Mouse (Mus musculus): ENCODE data around the gene Ift22.
A peak's percentile ranks its signal among the peaks of the same experiment; 100 is the strongest.
"Not testable (repeated sequence)": the region's sequence is repeated elsewhere in the genome, so short reads cannot be mapped to it uniquely, and the experiment has no call there.

The Ift22 gene

DNA sequence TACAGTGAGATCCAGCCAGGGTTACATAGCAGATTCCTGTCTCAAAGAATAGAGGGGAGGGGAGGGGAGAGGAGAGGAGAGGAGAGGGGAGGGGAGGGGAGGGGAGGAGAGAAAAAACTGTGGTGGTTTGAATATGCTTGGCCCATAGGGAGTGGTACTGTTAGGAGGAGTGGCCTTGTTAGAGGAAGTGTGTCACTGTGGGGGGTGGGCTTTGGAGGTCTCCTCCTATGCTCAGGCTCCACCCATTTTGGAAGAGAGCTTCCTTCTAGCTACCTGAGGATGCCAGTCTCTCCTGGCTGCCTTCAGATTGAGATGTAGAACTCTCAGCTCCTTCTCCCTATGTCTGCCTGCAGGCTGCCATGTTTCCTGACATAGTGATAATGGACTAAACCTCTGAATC is 39.9 kb downstream of the Ift22 start:
- no peak for DNase-seq (ENCODE audit: low spot score)

DNA sequence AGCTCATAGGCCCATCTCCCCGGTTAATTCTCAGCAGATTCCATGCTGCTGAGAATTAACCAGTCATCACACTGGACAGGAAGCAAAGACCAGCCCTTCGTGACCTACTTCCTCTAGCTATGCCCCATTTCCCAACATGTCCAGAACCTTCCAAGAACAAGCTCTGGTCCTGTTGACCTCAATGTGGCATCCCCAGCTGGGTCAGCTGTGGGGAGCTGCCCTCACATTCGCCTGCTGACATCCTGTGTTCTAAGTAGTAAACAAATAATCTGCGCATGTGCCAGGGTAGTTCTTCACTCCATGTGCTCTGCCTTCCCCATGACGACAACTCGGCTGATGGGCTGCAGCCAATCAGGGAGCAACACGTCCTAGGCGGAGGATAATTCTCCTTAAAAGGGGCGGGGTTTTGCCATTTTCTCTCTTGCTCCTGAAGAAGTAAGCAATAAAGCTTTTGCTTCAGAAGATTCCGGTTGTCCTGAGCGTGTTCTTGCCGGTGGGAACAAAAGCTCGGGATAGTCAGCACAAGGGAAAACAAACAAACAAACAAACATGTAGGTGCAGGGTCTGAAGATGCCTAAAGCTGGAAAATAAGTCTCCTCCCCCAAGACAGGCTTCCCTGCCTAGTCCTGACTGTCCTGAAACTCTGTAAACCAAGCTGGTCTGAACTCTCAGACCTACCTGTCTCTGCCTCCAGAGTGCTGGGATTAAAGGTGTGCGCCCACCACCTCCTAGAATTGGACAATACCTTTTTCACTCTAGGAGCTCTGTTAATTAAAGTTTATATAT is 41.8 kb downstream of the Ift22 start:
- not testable (repeated sequence) for DNase-seq (ENCODE audit: low spot score)

DNA sequence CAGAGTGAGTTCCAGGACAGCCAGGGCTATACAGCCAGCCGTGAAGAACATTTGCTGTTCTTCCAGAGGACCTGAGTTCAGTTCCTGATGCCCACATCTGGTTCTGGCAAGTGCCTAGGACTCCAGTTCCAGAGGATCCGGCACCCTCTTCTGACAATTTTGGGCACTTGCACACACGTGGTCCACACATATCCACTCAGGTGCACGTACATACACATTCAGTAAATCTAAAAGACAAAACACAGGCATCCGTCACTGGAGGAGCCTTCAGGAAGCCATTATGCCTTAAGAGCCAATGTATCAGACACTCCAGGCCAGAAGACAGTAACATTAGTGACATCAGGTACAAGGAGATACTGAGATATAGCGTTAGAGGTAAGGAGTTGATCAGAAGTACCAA is 42.6 kb downstream of the Ift22 start:
- no peak for DNase-seq (ENCODE audit: low spot score)

DNA sequence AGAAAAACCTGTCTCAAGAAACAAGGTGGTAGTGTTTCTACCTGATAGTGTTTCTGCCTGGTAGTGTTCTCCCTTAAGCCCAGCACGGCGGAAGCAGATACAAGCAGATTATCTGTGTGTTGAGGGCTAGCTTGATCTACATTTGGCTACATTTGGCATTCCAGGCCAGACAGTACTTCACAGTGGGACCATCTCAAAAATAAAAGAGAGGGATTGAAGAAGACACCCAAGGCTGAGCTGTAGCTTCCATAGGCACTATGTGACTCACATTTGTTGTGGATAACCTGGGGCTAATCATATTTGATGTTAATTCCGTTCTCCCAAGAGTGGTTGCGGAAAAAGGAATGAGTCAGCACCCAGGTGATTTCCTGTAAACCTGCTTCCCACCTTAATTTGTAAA is 44.2 kb downstream of the Ift22 start:
- no peak for DNase-seq (ENCODE audit: low spot score)

DNA sequence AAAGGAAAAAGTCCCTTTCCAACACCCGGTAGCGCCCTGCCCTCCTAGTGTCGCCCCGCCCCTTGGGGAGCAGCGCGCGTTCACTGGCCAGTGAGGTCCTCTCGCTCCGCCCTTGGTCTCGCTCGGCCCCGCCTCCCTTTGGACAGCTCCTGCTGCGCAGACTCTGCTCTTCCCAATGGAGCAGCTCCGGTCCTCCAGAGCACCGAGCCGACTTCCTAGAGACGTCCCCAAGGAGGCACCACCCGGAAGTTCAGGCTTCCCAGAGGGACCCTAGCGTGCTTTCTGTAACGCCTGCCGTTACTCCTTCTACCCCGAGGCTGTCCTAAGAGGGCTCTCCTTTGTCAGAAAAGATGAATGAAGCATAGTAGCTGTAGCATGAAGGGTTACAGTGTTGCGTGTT is 45.1 kb downstream of the Ift22 start, which contains the start of gene Fis1:
TSS of gene Fis1 (plus strand) at position 261 of the 400 bp plus-strand sequence.
- peak; percentile 99 for DNase-seq (ENCODE audit: low spot score)

DNA sequence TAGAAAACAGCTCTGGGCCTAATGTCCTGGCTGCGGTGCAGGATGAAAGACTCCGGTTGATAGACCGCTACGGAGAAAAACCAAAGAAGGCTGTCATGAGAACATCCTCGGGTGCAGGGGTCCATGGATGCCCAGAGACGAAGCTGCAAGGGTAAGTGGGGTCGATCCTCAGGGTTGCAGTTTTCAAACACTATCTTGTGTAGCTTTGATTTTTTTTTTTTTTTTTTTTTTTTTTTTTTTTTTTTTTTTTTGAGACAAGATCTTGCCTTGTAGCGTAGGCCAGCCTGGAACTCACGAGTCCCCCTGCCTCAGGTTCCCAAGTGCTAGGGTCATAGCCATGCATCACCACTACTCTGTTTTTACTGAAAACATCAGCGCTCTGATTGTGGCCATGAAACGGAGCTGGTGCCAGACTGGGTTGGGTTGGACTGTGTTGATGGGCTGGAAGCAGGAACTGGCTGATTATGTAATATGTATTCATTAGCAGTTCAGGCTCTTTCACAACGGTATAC is 45.5 kb downstream of the Ift22 start:
- DNase-seq (ENCODE audit: low spot score) = peak; percentile 25

DNA sequence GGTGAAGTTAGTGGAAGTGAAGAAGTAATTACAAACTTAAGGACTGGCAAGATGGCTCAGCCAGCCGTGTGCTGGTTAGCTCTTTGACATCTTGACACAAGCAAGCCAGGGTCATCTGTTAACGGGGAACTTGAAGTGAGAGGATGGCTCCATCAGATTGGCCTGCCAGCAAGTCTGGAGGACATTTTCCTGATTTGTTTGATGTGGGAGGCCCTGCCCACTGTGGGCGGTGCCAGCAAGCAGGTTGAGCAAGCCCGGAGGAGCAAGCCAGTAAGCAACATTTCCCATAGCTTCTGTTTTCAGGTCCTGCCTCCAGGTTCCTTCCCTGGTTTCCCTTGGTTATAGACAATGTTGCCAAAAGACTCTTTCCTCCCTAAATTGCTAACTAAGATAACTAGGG is 47.7 kb downstream of the Ift22 start:
- no peak for DNase-seq (ENCODE audit: low spot score)

DNA sequence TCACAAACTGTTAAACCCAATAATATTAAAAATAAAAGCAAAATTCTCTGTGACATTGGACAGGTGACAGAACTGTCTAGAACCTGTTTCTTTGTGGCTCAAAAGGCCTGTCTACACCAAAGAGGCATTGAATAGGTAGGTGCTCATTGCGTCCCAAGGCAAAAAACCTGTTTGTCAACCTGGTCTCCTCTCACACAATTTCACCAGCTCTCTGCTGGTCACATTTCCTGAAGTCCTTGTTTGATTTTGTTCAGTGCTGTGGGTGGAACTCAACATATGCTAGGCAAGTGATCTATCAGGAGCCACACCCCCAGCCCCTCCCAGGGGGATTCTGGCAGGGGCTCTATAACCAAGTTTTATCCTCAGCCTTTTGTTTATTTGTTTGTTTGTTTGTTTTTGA is 49.3 kb downstream of the Ift22 start:
- no peak for DNase-seq (ENCODE audit: low spot score)

DNA sequence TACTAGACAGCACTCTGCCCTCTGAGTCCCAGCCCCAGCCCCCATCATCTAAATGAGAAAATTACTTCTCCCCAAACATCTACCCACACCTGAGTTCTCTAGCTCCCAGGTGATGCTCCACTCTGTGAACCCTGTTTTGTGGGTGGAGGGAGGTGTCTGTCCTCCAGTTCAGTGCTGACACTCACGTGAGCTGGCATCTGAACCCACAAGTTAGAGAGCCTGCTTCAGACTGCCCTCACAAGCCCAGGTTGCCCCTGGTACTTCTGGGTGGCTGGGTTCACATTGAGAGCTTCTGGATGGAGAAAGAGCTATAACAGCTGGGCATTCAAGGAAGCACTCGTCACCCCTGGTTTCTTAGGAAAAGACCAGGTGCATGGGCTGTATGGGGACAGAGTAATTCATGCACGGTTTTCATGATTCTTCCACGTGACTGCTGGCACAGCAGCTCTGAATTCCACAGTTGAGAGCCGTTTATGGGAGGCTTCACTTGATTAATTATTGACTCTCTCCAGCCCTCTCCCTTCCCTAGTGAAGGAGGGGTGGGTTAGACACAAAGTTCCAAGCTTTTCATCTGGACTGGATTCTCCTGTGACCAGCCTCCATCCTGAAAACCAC is 51.1 kb downstream of the Ift22 start:
- no peak for DNase-seq (ENCODE audit: low spot score)

DNA sequence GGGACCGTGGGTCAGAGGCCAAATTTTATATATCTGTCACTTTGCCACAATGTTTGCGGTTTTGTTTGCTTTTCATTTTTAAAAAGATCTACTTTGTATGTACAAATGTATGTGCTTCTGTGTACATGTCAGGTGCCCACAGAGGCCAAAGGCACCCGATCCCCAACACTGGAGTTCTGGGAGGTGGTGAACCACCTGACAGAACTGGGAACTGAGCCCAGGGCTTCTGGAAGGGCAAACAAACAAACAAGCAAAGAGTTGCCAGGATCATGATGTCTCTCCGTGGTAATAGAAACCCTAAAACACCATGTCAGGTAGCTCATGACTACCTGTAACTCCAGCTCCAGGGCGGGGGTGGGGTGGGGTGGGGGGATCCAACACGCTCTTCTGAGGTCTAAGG is 52.1 kb downstream of the Ift22 start:
- no peak for DNase-seq (ENCODE audit: low spot score)

DNA sequence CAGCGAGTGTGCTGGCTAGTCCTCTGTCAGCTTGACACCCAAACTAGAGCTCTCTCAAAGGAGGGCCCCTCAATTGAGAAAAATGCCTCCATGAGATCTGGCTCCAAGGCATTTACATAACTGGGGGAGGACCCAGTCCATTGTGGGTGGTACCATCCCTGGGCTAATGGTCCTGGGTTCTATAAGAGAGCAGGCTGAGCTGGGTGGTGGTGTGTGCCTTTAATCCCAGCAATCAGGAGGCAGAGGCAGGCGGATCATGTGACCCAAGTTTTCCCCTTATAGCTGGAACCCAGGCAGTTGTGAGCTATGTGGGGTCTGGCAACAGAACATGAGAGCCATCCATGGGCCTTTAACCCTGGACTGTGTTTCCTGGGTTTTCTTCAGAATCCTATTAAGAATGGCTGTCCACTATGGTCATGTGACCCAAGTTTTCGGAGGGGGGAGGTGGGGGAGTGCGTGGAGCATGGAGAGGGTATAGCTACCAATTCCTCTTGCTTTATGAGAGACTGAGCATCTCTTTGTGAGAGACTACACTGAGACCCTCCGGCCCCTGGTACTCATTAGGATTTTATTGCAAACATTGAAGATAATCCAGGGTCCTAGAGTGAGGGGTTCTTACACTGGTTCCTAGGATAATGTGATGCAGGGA is 53.5 kb downstream of the Ift22 start:
- no peak for DNase-seq (ENCODE audit: low spot score)

DNA sequence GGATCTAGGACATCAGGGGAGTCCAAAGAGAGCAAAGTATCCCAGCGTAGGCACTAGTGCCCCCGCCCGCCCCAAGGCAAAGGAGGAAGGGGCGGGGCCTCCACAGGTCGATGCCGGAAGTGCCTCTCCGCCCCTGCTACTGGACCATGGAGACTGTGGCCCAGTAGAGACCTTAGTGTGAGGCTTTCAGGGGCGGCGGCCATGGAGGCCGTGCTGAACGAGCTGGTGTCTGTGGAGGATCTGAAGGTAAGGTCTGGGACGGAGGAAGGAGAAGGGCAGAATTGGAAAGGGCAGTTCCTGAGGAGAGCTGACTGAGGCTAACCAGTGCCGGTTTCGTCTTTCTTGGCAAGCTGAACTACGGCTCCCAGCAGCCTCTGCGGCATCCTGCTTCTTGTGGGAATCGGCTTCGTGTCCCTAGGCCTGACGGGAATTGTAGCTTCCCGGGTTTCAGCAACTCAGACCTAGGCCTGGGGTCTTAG is 54.1 kb downstream of the Ift22 start:
- DNase-seq (ENCODE audit: low spot score) = peak; percentile 96

DNA sequence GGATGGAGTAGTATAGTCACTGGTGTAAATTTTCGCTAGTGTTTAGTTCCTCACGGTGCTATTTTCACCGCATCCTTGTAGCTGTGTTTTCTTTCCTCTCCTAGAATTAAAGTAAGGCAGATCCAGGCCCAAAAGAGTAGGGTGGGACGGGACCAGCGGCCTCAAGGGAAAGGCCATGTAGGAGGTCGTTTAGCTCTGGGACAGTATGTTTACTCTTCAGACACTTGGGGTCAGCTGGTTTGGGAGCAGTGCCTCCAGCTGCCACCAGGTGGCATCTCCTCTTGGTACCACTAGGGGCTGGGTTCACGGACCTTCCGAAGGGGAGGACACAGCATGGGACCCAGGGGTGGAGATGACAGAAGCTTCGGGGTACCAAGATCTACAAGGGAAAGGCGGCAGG is 54.6 kb downstream of the Ift22 start:
- peak; percentile 90 for DNase-seq (ENCODE audit: low spot score)

DNA sequence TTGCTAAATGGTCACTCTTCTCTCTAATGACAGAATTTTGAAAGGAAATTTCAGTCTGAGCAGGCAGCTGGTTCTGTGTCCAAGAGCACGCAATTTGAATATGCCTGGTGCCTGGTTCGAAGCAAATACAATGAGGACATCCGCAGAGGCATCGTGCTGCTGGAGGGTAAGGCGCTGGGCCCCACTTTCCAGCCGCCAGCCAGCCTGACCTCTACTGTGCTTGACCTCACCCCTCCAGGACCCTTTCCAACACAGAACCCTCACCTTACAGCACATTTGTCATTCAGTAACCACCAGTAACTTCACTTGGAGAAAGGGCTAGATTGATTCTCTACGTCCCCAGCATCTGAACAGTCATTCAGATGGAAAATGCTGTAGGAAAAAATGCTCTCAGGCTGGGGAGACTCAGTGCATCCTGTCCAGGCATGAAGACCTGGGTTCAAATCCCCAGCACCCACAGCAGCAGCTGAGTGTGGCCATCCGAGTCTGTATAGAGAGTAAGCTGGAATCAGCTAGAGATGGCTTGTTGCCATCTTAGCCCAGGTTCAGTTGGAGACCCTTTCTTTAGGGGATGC is 55.1 kb downstream of the Ift22 start:
- DNase-seq (ENCODE audit: low spot score) = no peak

All from embryo, embryonic 10.5 days (tissue).